Mouse (Mus musculus): Measurements from ENCODE around the gene Sh2d3c.
A peak's percentile ranks its signal among the peaks of the same experiment; 100 is the strongest.

Sh2d3c gene

GRCm38 (mm10) chr2:32727435-32727834 lies 6.6 kb downstream of the Sh2d3c start:
- peak; percentile 89 to 94 for DNase-seq

- no peak for DNase-seq
Measured at GRCm38 (mm10) chr2:32728463-32728862, 7.6 kb downstream of the Sh2d3c start.

- DNase-seq: no peak
Measured at GRCm38 (mm10) chr2:32729547-32729946, 8.7 kb downstream of the Sh2d3c start.

- no peak for DNase-seq
Measured at GRCm38 (mm10) chr2:32730854-32731253, 10.0 kb downstream of the Sh2d3c start.

DNA sequence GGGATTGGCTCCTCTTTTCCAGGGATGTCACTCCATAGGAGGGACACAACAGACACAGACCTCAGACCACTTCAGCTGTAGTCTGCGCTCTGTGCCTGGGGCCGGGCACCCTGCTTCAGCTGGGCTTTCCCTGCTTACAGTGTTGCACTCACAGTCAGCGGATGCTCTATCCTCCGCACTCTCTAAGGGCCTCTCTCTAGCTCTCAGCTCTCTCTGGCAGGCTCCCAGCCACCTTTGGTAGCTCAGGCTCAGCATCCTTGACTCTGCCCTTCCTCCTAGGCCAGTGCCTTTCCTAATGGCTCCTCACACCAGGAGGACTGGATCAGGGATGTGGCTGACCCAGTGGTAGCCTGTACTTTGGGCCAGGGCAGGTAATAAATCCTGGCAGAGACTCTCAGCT lies 11.1 kb downstream of the Sh2d3c start:
- peak in 1 of 2 experiments; percentile 25 for DNase-seq

DNA sequence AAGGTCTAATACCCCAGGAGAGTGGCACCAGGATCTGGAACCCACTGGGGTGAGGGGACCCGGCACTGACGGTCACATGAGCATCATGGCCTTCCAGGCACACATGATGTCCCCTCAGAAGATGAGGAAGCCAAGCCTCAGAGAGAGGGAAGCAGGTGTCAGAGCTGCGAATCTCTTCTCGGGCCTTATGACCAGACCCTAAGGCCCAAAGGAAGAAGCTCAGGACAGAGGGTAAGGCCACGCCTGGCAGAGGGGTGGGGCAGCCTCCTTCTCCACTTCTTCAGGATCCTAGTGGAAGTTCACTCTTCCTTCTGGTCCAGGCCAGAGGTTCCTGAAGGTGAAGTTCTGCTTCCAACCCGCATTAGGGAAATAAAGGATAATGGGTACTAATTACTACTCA lies 11.8 kb downstream of the Sh2d3c start:
- DNase-seq: no peak

- peak in 1 of 2 experiments; percentile 47 for DNase-seq
Measured at GRCm38 (mm10) chr2:32734480-32734879, 13.6 kb downstream of the Sh2d3c start.

DNA sequence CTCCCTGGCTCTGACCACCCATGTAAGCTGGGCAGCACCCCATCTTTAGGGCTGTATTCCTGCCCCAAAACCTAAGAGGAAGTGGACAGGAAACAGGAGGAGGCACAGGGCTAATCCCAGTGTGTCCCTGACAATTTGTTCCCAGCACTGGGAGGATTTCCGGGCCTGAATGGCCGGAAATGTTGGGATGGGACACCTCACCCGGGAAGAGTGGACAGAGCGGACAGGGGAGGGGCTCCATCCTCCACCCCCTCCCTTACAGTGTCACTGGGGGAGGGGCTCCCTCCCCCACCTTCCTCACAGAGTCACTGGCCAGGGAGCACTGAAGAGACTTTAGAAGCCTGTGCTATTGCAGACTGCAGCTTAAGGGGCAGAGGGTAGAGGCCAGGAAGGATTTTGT lies 14.1 kb downstream of the Sh2d3c start:
- DNase-seq: no peak

GRCm38 (mm10) chr2:32736306-32736829 lies 15.5 kb downstream of the Sh2d3c start:
- no peak for DNase-seq

- DNase-seq: no peak
Measured at GRCm38 (mm10) chr2:32737008-32737407, 16.2 kb downstream of the Sh2d3c start.

DNA sequence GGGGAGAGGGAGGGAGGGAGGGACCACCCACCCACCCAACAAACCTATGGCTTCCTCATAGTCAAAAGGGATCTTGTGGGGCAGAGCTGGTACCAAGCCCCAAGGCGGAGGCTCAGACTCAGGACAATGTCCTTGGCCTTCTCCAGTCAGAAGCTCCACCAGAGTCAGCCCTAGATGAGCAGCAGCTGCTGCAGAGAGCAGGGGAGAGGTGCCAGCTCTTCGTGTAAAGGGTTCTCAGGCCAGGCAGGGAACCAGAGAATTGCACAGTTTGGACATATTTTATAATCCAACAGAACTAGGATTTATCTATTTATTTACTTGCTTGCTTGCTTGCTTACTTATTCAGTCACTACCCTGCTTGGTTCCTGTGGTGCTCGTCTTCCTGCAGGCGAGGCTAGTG lies 18.5 kb downstream of the Sh2d3c start:
- DNase-seq: peak in 1 of 2 experiments; percentile 33

DNA sequence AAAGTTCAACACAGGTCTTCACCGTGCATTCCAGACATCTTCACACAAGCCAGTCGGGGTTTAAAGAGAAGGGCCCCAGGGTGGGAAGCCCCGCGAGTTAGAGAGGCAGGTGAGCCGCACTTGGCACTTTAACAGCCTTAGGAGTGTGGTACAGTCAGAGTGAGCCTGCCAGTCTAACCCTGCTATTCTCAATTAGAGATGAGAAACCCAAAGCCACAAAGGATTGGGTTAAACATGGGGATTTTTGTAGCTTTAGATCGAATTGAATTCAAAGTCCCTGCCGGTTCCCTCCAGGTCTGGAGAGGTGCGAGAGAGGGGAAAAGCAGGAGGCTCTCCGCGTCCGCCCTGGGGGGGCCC lies 20.0 kb downstream of the Sh2d3c start, which contains the start of gene 6330409D20Rik:
Gene 6330409D20Rik, minus strand, starts transcription at position 101 of the 357 bp plus-strand sequence.
- no peak for DNase-seq

GRCm38 (mm10) chr2:32741273-32742172 lies 20.7 kb downstream of the Sh2d3c start:
- DNase-seq: peak; percentile 89 to 93

- DNase-seq: peak; percentile 92 to 94
Measured at GRCm38 (mm10) chr2:32742173-32742531, 21.3 kb downstream of the Sh2d3c start.

- no peak for DNase-seq
Measured at GRCm38 (mm10) chr2:32744272-32744982, 23.6 kb downstream of the Sh2d3c start.

GRCm38 (mm10) chr2:32749082-32749481 lies 28.2 kb downstream of the Sh2d3c start:
- DNase-seq: peak; percentile 13 to 16

- DNase-seq: peak in 1 of 2 experiments; percentile 9
Measured at GRCm38 (mm10) chr2:32750199-32750598, 29.3 kb downstream of the Sh2d3c start.

GRCm38 (mm10) chr2:32750887-32751664 lies 30.2 kb downstream of the Sh2d3c start:
- DNase-seq: peak; percentile 52 to 59

DNA sequence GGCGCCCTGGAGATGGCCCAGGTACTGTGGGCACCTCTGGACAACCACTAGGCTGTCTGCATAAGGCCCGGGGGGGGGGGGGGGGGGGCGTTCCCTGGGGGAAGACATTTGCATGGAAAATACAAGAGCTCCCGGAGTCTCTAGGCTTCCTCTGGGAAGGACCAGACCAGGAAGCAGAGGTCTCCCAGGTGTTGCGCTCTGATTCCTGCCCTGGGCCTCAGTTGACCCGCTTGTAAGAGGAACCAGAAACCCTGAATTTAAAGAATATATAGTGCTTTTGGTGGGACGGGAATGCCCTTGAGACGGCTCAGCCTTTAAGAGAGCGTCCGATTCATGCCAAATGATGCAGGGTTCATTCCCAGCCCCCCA lies 30.8 kb downstream of the Sh2d3c start:
- no peak for DNase-seq

GRCm38 (mm10) chr2:32752181-32752580 lies 31.3 kb downstream of the Sh2d3c start:
- no peak for DNase-seq

DNA sequence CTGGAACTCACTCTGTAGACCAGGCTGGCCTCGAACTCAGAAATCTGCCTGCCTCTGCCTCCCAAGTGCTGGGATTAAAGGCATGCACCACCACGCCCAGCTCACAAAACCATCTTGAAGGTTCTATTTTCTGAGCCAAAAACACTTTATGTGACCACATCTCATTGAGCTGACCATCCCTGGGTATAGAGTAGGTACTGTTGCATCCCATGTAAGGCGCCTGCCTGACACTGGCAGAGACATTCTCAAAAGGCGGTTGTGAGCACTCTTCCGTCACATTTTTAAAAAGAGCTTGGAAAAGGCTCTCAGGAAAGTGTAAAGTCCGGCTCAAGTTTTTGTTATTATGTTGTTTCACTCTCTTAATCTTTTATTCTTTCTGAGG lies 35.8 kb downstream of the Sh2d3c start:
- DNase-seq: no peak

DNA sequence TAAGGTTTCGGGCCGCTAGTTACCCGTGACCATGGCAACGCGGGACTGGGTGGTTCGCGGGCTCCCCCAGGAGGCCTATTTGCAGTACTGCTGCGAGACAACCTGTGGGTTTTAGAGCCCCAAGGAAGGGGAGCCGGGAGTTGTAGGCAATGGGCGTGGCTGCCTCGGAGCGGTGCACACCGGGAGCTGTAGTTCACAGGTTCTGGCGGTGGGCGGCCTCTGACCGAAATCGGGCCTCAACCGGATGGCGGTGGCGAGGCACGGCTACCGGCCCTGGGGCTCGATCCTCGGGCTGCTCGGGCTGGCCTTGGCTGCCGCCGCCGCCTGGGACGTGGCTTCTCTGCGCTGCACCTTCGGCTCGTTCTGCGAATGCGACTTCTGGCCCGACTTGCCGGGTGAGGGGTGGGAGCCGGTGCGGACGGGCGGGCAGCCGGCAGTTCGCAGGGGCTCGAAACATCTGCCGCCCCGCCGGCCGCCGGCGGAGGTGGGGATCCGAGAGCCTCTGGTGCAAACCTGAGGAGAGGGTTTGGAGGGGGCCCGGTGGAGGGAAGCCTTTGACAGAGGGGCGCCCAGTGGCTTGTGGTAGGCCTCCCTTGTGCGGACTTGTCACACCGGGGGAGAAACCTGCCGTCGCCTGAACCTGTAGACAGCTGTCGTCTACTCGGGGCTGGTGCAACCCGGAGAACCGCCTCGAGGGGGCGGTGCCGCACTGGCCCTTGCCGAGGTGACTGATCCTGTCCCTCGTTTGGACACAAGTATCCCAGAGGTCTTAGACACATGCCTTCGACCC lies 36.4 kb downstream of the Sh2d3c start, which contains the start of gene Tor2a:
Gene Tor2a, plus strand, starts transcription at position 179 of the 790 bp plus-strand sequence.
- peak; percentile 98 for DNase-seq
